Mouse (Mus musculus): ENCODE results near the gene Filip1.

DNA sequence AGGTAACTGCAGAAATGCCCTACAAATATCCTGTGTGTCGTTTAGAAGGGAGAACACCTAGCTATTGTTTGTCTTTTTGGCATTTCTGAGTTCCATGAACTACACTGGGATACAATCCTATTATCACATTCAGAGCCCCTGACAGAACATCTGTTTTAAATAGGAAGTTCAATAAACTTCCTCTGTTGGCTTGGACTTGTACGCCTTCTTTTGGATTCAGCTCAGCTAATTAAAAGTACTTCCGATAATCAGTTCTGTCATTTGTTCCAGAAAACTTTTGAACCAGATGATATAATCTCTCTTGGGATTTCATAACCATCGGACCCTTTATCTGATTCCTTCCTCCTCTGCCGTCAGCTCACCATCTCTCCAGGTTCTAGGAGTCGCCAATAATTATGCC, 203.2 kb downstream of the Filip1 start:
- TF ChIP-seq POLR2A (IDR thresholded peaks at IDR 0.05; ENCODE audit: borderline replicate concordance, insufficient read depth, low read length) (no peak), CTCF (IDR thresholded peaks at IDR 0.05; ENCODE audit: borderline replicate concordance, insufficient read depth, low read depth, low read length) (no peak)
